Mouse (Mus musculus): ENCODE results near the gene Srsf4. TPM values are rescaled to one million over a fixed set of nuclear protein-coding genes. Genes with fewer than 3 reads are reported as not detected.

Gene Srsf4
- total and polyA plus RNA-seq, 3 experiments: 53.7 to 163 TPM; not detected in 1

DNA sequence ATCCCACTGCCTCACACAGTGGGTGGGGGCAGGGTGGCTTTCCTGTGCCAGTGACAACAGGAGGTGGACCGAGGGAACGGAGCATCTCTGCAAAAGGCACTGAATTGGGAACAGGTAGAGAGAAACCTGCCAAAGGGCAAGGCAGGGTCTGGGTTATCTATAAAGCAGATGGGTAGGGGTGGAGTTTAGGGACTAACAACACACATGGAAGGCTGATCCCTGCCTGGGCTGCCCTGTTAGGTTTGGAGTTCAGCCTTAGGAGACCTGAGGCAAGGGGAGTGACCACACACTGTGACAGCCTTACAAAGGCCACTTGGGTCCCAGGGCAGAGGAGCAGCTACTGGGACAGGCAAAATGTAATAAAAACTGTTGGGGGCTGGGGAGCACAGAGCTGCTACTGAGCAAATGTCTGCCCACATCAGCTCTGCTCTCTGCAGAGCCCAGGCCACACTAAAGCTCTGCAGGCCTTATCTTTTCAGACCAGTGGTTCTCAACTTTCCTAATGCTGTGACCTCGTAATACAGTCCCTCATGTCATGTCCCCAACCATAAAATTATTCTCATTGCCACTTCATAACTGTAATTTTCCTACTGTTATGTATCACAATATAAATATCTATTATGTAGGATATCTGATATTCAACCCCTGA is 40.5 kb upstream of the Srsf4 start:
- H3K27me3 ChIP-seq (ENCODE audit: control insufficient read depth in 1 of 2, insufficient read depth in 2 of 2, low read length in 2 of 2): 0 out of 4 replicates have a peak, but pooled peaks cover 0 to 1% of the 10 kb centered on the region in 2 experiments
- no peak overlapping the region for H3K27ac ChIP-seq (ENCODE audit: control insufficient read depth, low read depth, low read length)
- no peak overlapping the region for H3K4me3 ChIP-seq (ENCODE audit: control insufficient read depth in 1 of 2, insufficient read depth in 1 of 2, low read depth in 2 of 2, low read length in 2 of 2)
- H3K79me2 ChIP-seq (ENCODE audit: control insufficient read depth, insufficient read depth, low read length, poor library complexity): no peaks in the 10 kb centered on the region; the same call in 1 of the 2 replicates
- H3K36me3 ChIP-seq (ENCODE audit: control insufficient read depth in 1 of 2, insufficient read depth in 2 of 2, low read length in 2 of 2): no peaks in the 10 kb centered on the region
- no peaks in the 10 kb centered on the region for H3K9me3 ChIP-seq (replicated peaks; ENCODE audit: insufficient read depth, low read length)
- peaks cover 0 to 5% of the 10 kb centered on the region in 2 experiments; a peak in 2 of 4 replicates for H3K4me1 ChIP-seq (ENCODE audit: control insufficient read depth in 1 of 2, insufficient read depth in 2 of 2, low read length in 2 of 2)
- peak; percentile 35 for TF ChIP-seq TAL1 (IDR thresholded peaks at IDR 0.05; ENCODE audit: low read length)
- TF ChIP-seq GABPA (IDR thresholded peaks at IDR 0.05; ENCODE audit: low read depth, low read length): no peak
- no peak for TF ChIP-seq EP300 (IDR thresholded peaks at IDR 0.05; ENCODE audit: low read depth in 1 of 2, low read length in 2 of 2)
- DNase-seq (ENCODE audit: low read depth, low spot score): no peak
- H3K9ac ChIP-seq (ENCODE audit: control insufficient read depth, low read depth, low read length, poor library complexity, severe bottlenecking): no peak overlapping the region

GRCm38 (mm10) chr4:131833971-131834609 is 39.3 kb upstream of the Srsf4 start:
- Histone ChIP-seq H3K9ac (ENCODE audit: control insufficient read depth, low read depth, low read length, poor library complexity, severe bottlenecking) (no peak overlapping the region), H3K4me3 (ENCODE audit: control insufficient read depth in 1 of 2, insufficient read depth in 1 of 2, low read depth in 2 of 2, low read length in 2 of 2) (no peak overlapping the region), H3K9me3 (replicated peaks; ENCODE audit: insufficient read depth, low read length) (no peaks in the 10 kb centered on the region), H3K79me2 (ENCODE audit: control insufficient read depth, insufficient read depth, low read length, poor library complexity) (no peaks in the 10 kb centered on the region; the same call in 1 of the 2 replicates), H3K4me1 (ENCODE audit: control insufficient read depth in 1 of 2, insufficient read depth in 2 of 2, low read length in 2 of 2) (peaks cover 0 to 2% of the 10 kb centered on the region in 2 experiments; a peak in 1 of 4 replicates), H3K27ac (ENCODE audit: control insufficient read depth, low read depth, low read length) (no peak overlapping the region), H3K36me3 (ENCODE audit: control insufficient read depth in 1 of 2, insufficient read depth in 2 of 2, low read length in 2 of 2) (no peaks in the 10 kb centered on the region), H3K27me3 (ENCODE audit: control insufficient read depth in 1 of 2, insufficient read depth in 2 of 2, low read length in 2 of 2) (0 out of 4 replicates have a peak, but pooled peaks cover 0 to 1% of the 10 kb centered on the region in 2 experiments)
- peak; percentile 32 for TF ChIP-seq RAD21 (IDR thresholded peaks at IDR 0.05; ENCODE audit: low read depth, low read length)
- TF ChIP-seq CTCF (IDR thresholded peaks at IDR 0.05 in 2 of 3, conservative IDR thresholded peaks at IDR 0.05 in 1 of 3; ENCODE audit: control insufficient read depth in 1 of 3, insufficient read depth in 1 of 3, low read depth in 2 of 3, low read length in 3 of 3, poor library complexity in 1 of 3, severe bottlenecking in 1 of 3): peak in 2 of 3 experiments; percentile 15 to 32; a peak in 2 of 6 replicates
- TF ChIP-seq SMC3 (IDR thresholded peaks at IDR 0.05; ENCODE audit: low read depth, low read length): peak; percentile 14; the same call in 1 of the 2 replicates
- no peak for TF ChIP-seq ELF1 (IDR thresholded peaks at IDR 0.05; ENCODE audit: low read depth, low read length)
- DNase-seq (ENCODE audit: low read depth, low spot score): no peak

DNA sequence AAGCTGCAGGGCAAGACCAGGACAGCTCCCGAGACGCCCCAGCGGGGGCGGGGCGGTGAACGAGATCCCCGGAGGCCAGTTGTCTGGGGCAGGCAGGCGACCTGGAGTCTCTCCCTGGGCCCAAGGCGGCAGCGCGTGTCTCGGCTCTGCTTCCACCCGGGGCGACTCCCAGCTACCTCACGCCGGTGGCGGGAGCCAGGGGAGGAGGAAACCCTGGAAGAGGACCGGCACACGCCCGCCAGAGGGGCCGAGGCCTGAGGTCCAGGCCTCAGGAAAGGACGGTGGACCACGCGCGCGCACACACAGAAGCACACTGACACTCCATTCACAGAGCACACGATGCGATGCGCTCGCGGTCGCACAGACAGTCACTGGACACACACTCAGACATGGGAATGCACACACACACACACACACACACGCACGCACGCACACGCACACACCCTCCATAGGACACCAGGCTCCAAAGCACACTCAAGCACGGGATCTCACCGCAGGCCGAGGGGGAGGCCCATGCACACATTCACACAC is 37.0 kb upstream of the Srsf4 start:
- H3K79me2 ChIP-seq (ENCODE audit: control insufficient read depth, insufficient read depth, low read length, poor library complexity): no peaks in the 10 kb centered on the region; the same call in 1 of the 2 replicates
- no peak overlapping the region for H3K27ac ChIP-seq (ENCODE audit: control insufficient read depth, low read depth, low read length)
- no peaks in the 10 kb centered on the region; a peak in 1 of 4 replicates for H3K4me1 ChIP-seq (ENCODE audit: control insufficient read depth in 1 of 2, insufficient read depth in 2 of 2, low read length in 2 of 2)
- no peaks in the 10 kb centered on the region for H3K36me3 ChIP-seq (ENCODE audit: control insufficient read depth in 1 of 2, insufficient read depth in 2 of 2, low read length in 2 of 2)
- H3K9ac ChIP-seq (ENCODE audit: control insufficient read depth, low read depth, low read length, poor library complexity, severe bottlenecking): no peak overlapping the region
- no peak for TF ChIP-seq TAL1 (IDR thresholded peaks at IDR 0.05; ENCODE audit: low read length)
- TF ChIP-seq POLR2AphosphoS5 (IDR thresholded peaks at IDR 0.05; ENCODE audit: borderline replicate concordance, low read depth, low read length): no peak
- TF ChIP-seq ZMIZ1 (IDR thresholded peaks at IDR 0.05; ENCODE audit: low read depth, low read length): no peak
- no peak for TF ChIP-seq KAT2A (conservative IDR thresholded peaks at IDR 0.05; ENCODE audit: low read depth, low read length)
- TF ChIP-seq RCOR1 (IDR thresholded peaks at IDR 0.05; ENCODE audit: low read depth, low read length): no peak
- no peak for TF ChIP-seq ZKSCAN1 (IDR thresholded peaks at IDR 0.05; ENCODE audit: low read depth, low read length)
- no peak for TF ChIP-seq ETS1 (IDR thresholded peaks at IDR 0.05; ENCODE audit: low read depth, low read length)
- no peak for TF ChIP-seq ELF1 (IDR thresholded peaks at IDR 0.05; ENCODE audit: low read depth, low read length)
- no peak for TF ChIP-seq HCFC1 (IDR thresholded peaks at IDR 0.05; ENCODE audit: low read depth, low read length)
- no peak for TF ChIP-seq SMC3 (IDR thresholded peaks at IDR 0.05; ENCODE audit: low read depth, low read length)
- TF ChIP-seq EP300 (IDR thresholded peaks at IDR 0.05; ENCODE audit: low read depth in 1 of 2, low read length in 2 of 2): no peak
- no peak for TF ChIP-seq NELFE (IDR thresholded peaks at IDR 0.05; ENCODE audit: low read depth, low read length)
- no peak for TF ChIP-seq GATA1 (IDR thresholded peaks at IDR 0.05; ENCODE audit: low read depth, low read length)
- TF ChIP-seq SIN3A (IDR thresholded peaks at IDR 0.05; ENCODE audit: low read length): no peak
- no peak for TF ChIP-seq UBTF (IDR thresholded peaks at IDR 0.05; ENCODE audit: borderline replicate concordance, insufficient read depth, low read depth, low read length)
- TF ChIP-seq CHD2 (IDR thresholded peaks at IDR 0.05; ENCODE audit: low read length): no peak
- no peak for TF ChIP-seq USF1 (IDR thresholded peaks at IDR 0.05; ENCODE audit: low read depth, low read length)
- no peak for TF ChIP-seq POLR2AphosphoS2 (IDR thresholded peaks at IDR 0.05; ENCODE audit: low read length)
- TF ChIP-seq E2F4 (IDR thresholded peaks at IDR 0.05; ENCODE audit: borderline replicate concordance, low read depth, low read length): no peak
- TF ChIP-seq RAD21 (IDR thresholded peaks at IDR 0.05; ENCODE audit: low read depth, low read length): no peak
- no peak overlapping the region; a peak in 1 of 4 replicates for H3K4me3 ChIP-seq (ENCODE audit: control insufficient read depth in 1 of 2, insufficient read depth in 1 of 2, low read depth in 2 of 2, low read length in 2 of 2)
- H3K9me3 ChIP-seq (replicated peaks; ENCODE audit: insufficient read depth, low read length): no peaks in the 10 kb centered on the region
- H3K27me3 ChIP-seq (ENCODE audit: control insufficient read depth in 1 of 2, insufficient read depth in 2 of 2, low read length in 2 of 2): 0 out of 4 replicates have a peak, but pooled peaks cover 0 to 1% of the 10 kb centered on the region in 2 experiments
- DNase-seq (ENCODE audit: low read depth, low spot score): no peak
